Mouse (Mus musculus) embryonic facial prominence, embryonic 14.5 days (tissue): Measurements from ENCODE around the gene Kpna3. TPM values are rescaled to one million over a fixed set of nuclear protein-coding genes. Genes with fewer than 3 reads are reported as not detected.
"Not testable (repeated sequence)": the region's sequence is repeated elsewhere in the genome, so short reads cannot be mapped to it uniquely, and the experiment has no call there.

Experiments used
- ATAC-seq: fragments of 200-750 bp; cut with Nextera tagmentation; 2 replicates; pipeline ENCODE4 v1.8.0; 2017; ENCODE audit warnings: low read depth, moderate number of reproducible peaks, moderate TSS enrichment
- DNase-seq: peaks from one replicate; pipeline ENCODE4 v3.0.0-alpha.2; 2015; ENCODE audit warnings: low spot score
- H3K27ac ChIP-seq: fragments of 300-500 bp; sonication (generic); replicated peaks from 2 replicates; pipeline ENCODE4 v1.5.1; 2014; ENCODE audit warnings: low read depth, mild to moderate bottlenecking, low read length, moderate library complexity
- H3K27me3 ChIP-seq: fragments of 300-500 bp; sonication (generic); replicated peaks from 2 replicates; pipeline ENCODE4 v1.6.1; 2014; ENCODE audit warnings: low read length; ENCODE audit not compliant: control insufficient read depth, insufficient read depth
- H3K36me3 ChIP-seq: fragments of 300-500 bp; sonication (generic); 2 replicates; pipeline ENCODE4 v1.6.1; 2014; ENCODE audit warnings: low read length, mixed read lengths; ENCODE audit not compliant: control insufficient read depth, insufficient read depth
- H3K4me1 ChIP-seq: fragments of 300-500 bp; sonication (generic); 2 replicates; pipeline ENCODE4 v1.6.1; 2014; ENCODE audit warnings: antibody characterized with exemption, low read length; ENCODE audit not compliant: control insufficient read depth, insufficient read depth
- H3K4me2 ChIP-seq: fragments of 300-500 bp; sonication (generic); 2 replicates; pipeline ENCODE4 v1.6.1; 2014; ENCODE audit warnings: low read depth, mild to moderate bottlenecking, low read length, moderate library complexity, mixed read lengths
- H3K4me3 ChIP-seq: fragments of 300-500 bp; sonication (generic); 2 replicates; pipeline ENCODE4 v1.5.1; 2014; ENCODE audit warnings: low read depth, mild to moderate bottlenecking, low read length
- H3K9ac ChIP-seq: fragments of 300-500 bp; sonication (generic); 2 replicates; pipeline ENCODE4 v1.6.1; 2014; ENCODE audit warnings: low read depth, mild to moderate bottlenecking, low read length, moderate library complexity, mixed read lengths
- H3K9me3 ChIP-seq: fragments of 300-500 bp; sonication (generic); 2 replicates; pipeline ENCODE4 v1.6.1; 2016; ENCODE audit warnings: low read length; ENCODE audit not compliant: control insufficient read depth
- WGBS: fragments of 180-500 bp; shearing (Covaris S2); extraction: QIAGEN DNeasy Blood & Tissue Kit; methylation state at CpG from one replicate; pipeline ENCODE4 v1.1.7; 2014; 5-methylcytosine and 5-hydroxymethylcytosine counted together
- polyA plus RNA-seq: library from polyadenylated mRNA; unstranded; fragments of >200 nt; fragmentation: Nextera tagmentation; extraction: Ambion mirVana; gene quantifications from 2 replicates; pipeline ENCODE4 v1.2.1, GENCODE M21; 2014

The Kpna3 gene
- polyA plus RNA-seq, 1 experiment from 2014 or later = 59.1 TPM

- peak; percentile 50 for DNase-seq
- no peaks in the 10 kb centered on the region for H3K27me3 ChIP-seq
- no peak overlapping the region for H3K27ac ChIP-seq
- H3K36me3 ChIP-seq = no peaks in the 10 kb centered on the region
- peak overlapping the region; percentile 72 for H3K4me2 ChIP-seq
- ATAC-seq = no peak
- no peak overlapping the region for H3K9ac ChIP-seq
- H3K4me1 ChIP-seq = peaks cover 5% of the 10 kb centered on the region; the same call in 1 of the 2 replicates
- H3K4me3 ChIP-seq = peak overlapping the region; percentile 92
- WGBS = 16% methylated on average over 3 of the region's 3 CpGs
- H3K9me3 ChIP-seq = no peaks in the 10 kb centered on the region
Observed at GRCm38 (mm10) chr14:61438171-61438945, 1.3 kb downstream of the Kpna3 start.

GRCm38 (mm10) chr14:61436866-61437265, 2.8 kb downstream of the Kpna3 start:
- no peaks in the 10 kb centered on the region for H3K9me3 ChIP-seq
- WGBS = 80% methylated on average over 2 of the region's 2 CpGs
- ATAC-seq = no peak

GRCm38 (mm10) chr14:61428126-61428787, 11.4 kb downstream of the Kpna3 start:
- H3K9ac ChIP-seq = no peak overlapping the region
- H3K36me3 ChIP-seq = no peaks in the 10 kb centered on the region
- no peak overlapping the region for H3K4me3 ChIP-seq
- no peak overlapping the region for H3K27ac ChIP-seq
- no peak overlapping the region for H3K4me2 ChIP-seq
- H3K9me3 ChIP-seq = no peaks in the 10 kb centered on the region
- ATAC-seq (no peak), DNase-seq (no peak)
- peaks cover 8% of the 10 kb centered on the region; the same call in 1 of the 2 replicates for H3K4me1 ChIP-seq
- no peaks in the 10 kb centered on the region for H3K27me3 ChIP-seq
- 64% methylated on average over 3 of the region's 3 CpGs for WGBS

More at GRCm38 (mm10) chr14:61436866-61437265, 2.8 kb downstream of the Kpna3 start:
- Histone ChIP-seq H3K27ac (no peak overlapping the region), H3K4me2 (no peak overlapping the region), H3K4me1 (peaks cover 8% of the 10 kb centered on the region; the same call in 1 of the 2 replicates), H3K4me3 (no peak overlapping the region), H3K27me3 (no peaks in the 10 kb centered on the region), H3K36me3 (no peaks in the 10 kb centered on the region), H3K9ac (no peak overlapping the region)
- no peak for DNase-seq

- not testable (repeated sequence) for H3K4me1 ChIP-seq, H3K9ac ChIP-seq, DNase-seq, H3K27ac ChIP-seq, ATAC-seq, H3K9me3 ChIP-seq, H3K27me3 ChIP-seq, H3K36me3 ChIP-seq, H3K4me3 ChIP-seq, H3K4me2 ChIP-seq
- WGBS = 57% methylated on average over 3 of the region's 8 CpGs
Observed at GRCm38 (mm10) chr14:61427095-61427494, 12.6 kb downstream of the Kpna3 start.

- ATAC-seq (no peak), DNase-seq (no peak)
- 0 out of 2 replicates have a peak, but pooled peaks cover 3% of the 10 kb centered on the region for H3K36me3 ChIP-seq
- H3K4me2 ChIP-seq = no peak overlapping the region
- H3K9me3 ChIP-seq = no peaks in the 10 kb centered on the region
- H3K9ac ChIP-seq = no peak overlapping the region
- WGBS = 96% methylated on average over 2 of the region's 2 CpGs
- H3K27me3 ChIP-seq = no peaks in the 10 kb centered on the region
- no peak overlapping the region for H3K27ac ChIP-seq
- peaks cover 6% of the 10 kb centered on the region; the same call in 1 of the 2 replicates for H3K4me1 ChIP-seq
- no peak overlapping the region for H3K4me3 ChIP-seq
Observed at GRCm38 (mm10) chr14:61425080-61425665, 14.5 kb downstream of the Kpna3 start.

GRCm38 (mm10) chr14:61415719-61416118, 24.0 kb downstream of the Kpna3 start:
- no peaks in the 10 kb centered on the region for H3K36me3 ChIP-seq
- no peak overlapping the region for H3K27ac ChIP-seq
- WGBS = 69% methylated on average over 4 of the region's 4 CpGs
- no peak overlapping the region for H3K4me2 ChIP-seq
- no peak for ATAC-seq
- no peaks in the 10 kb centered on the region for H3K9me3 ChIP-seq
- no peak for DNase-seq
- no peaks in the 10 kb centered on the region for H3K27me3 ChIP-seq
- H3K4me3 ChIP-seq = no peak overlapping the region
- peaks cover 6% of the 10 kb centered on the region; the same call in 1 of the 2 replicates for H3K4me1 ChIP-seq
- H3K9ac ChIP-seq = no peak overlapping the region

GRCm38 (mm10) chr14:61415311-61415710, 24.4 kb downstream of the Kpna3 start:
- H3K4me3 ChIP-seq = no peak overlapping the region
- DNase-seq (no peak), ATAC-seq (no peak)
- no peaks in the 10 kb centered on the region for H3K9me3 ChIP-seq
- no peaks in the 10 kb centered on the region for H3K27me3 ChIP-seq
- H3K27ac ChIP-seq = no peak overlapping the region
- H3K9ac ChIP-seq = no peak overlapping the region
- H3K36me3 ChIP-seq = no peaks in the 10 kb centered on the region
- H3K4me2 ChIP-seq = no peak overlapping the region
- 74% methylated on average over 5 of the region's 5 CpGs for WGBS
- peaks cover 6% of the 10 kb centered on the region; the same call in 1 of the 2 replicates for H3K4me1 ChIP-seq

GRCm38 (mm10) chr14:61414808-61415207, 24.9 kb downstream of the Kpna3 start:
- H3K27ac ChIP-seq = no peak overlapping the region
- no peak overlapping the region for H3K4me3 ChIP-seq
- H3K4me2 ChIP-seq = no peak overlapping the region
- no peak overlapping the region for H3K9ac ChIP-seq
- peaks cover 6% of the 10 kb centered on the region; the same call in 1 of the 2 replicates for H3K4me1 ChIP-seq
- no peaks in the 10 kb centered on the region for H3K27me3 ChIP-seq
- H3K9me3 ChIP-seq = no peaks in the 10 kb centered on the region
- DNase-seq (no peak), ATAC-seq (no peak)
- no peaks in the 10 kb centered on the region for H3K36me3 ChIP-seq
- 24% methylated on average over 1 of the region's 1 CpGs for WGBS
